Mouse (Mus musculus) liver, adult (tissue): ENCODE data around the gene Sdad1.

ENCODE experiments used
- GATA4 ChIP-seq: IDR thresholded peaks from 2 replicates; pipeline ENCODE4 v1.6.1; 2014; ENCODE audit warnings: mild to moderate bottlenecking, low read length; ENCODE audit not compliant: insufficient replicate concordance

Sdad1 gene

GRCm38 (mm10) chr5:92322612-92323011, 12.3 kb upstream of the Sdad1 start:
- TF ChIP-seq GATA4 = no peak

DNA sequence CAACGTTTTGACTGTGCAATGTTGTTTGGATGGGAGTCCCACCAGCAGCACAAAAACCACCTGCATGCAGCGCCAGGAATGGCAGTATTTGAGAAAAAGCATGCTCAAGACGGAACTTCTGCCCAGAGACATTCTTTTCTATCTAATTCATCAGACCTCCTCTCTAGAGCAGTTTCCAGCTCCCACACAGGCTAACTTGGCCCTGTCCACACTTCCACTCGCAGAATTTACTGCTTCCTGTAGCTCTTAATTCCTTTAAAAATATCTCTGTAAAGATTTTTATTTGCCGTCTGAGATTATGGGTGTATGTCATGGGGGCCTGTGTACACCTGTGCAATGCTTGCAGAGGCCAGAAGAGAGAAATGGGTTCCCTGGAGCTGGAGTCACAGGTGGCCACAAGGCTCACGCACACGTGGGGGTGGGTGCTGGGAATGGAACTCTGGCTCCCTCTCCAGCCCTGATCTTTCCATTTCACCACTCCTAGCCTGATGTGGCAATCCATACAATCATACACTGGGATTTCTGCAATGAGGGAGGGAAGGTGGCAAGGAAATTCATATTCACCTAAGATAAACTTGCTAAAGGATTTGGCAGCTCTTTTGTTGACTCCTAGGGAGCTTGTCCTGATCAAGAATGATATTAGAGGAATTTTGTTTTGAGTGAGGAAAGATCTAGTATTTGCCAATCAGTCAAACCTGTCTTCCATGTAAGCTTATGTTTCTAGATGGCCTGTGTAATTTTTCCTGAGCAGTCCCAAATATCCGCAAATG, 11.5 kb upstream of the Sdad1 start:
- no peak for TF ChIP-seq GATA4

- no peak for TF ChIP-seq GATA4
Measured at GRCm38 (mm10) chr5:92318596-92318995, 8.3 kb upstream of the Sdad1 start.

GRCm38 (mm10) chr5:92318119-92318518, 7.8 kb upstream of the Sdad1 start:
- no peak for TF ChIP-seq GATA4

DNA sequence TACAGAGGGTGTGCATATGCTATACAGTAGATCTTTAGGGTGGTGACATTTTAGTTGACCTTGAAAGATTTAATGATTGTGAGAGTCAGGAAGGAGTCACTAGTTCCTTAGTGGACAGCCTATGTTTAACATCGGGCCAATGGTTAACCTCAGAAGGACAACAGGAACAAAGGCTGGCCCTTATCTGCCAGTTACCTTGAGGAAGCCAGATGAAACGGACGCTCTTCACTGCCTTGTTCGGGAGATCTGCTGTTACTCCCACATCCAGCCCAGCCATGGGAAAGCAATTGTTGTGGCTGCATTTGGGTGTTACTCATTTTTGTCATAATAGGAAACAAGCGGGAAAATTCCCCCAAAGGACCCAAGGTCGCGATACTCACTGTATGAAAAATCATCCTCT, 3.5 kb upstream of the Sdad1 start:
- no peak for TF ChIP-seq GATA4

- TF ChIP-seq GATA4 = no peak
Measured at GRCm38 (mm10) chr5:92312046-92312715, 1.9 kb upstream of the Sdad1 start.

- TF ChIP-seq GATA4 = no peak
Measured at GRCm38 (mm10) chr5:92304291-92304690, 6.0 kb downstream of the Sdad1 start.

DNA sequence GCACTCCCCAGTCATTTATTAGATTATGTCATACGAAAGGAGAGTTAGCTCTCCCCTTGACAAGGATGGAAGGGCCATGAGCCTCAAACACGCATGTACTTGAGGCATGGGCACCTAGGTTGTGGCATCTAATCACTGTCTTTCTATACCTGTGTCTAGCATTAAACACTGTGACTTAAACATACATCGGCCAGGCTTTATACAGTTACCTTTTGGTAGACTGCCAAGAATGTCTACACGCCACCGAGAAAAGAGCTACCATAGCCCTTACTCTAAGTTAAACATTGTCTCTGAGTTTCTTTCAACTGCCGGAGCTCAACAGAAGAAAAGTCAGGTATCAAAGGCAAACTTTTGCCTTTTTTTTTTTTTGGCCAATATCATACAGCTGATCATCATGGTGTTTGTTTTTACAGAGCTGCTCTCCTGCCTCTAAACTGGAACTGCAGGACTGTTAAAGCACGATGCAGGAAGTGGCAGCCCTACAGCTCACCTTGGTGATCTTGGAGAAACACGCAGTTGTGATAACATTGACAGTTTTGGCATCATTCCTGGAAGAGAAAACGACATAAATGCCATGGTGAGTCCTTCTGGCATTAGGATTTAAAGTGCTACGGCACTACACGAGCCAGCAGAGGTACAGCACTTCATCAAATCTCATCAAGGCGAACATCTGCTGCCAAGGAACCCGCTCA, 8.0 kb downstream of the Sdad1 start:
- TF ChIP-seq GATA4 = no peak

- no peak for TF ChIP-seq GATA4
Measured at GRCm38 (mm10) chr5:92294525-92294924, 15.8 kb downstream of the Sdad1 start.

- TF ChIP-seq GATA4 = no peak
Measured at GRCm38 (mm10) chr5:92291652-92292414, 18.4 kb downstream of the Sdad1 start.

- TF ChIP-seq GATA4 = no peak
Measured at GRCm38 (mm10) chr5:92287840-92288239, 22.4 kb downstream of the Sdad1 start.

- TF ChIP-seq GATA4 = no peak
Measured at GRCm38 (mm10) chr5:92283107-92283506, 27.2 kb downstream of the Sdad1 start.

DNA sequence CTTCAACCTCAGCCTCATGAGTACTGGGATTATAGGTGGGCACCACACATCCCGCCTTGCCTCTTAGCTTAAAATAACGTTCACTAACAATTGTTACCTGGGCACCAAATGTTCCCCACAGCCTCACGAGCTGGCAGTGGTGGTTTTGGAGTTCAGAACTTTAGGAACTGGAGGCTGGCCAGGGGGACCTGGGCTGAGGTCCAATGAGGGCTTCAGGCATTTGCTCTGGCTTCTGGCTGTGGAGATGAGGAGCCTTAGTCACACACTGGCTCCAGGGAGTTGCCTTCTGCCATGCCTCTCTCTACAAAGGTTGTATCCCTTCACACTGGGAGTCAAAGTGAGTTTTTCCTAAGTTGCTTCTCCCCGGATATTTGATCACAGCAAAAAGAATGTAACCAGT, 27.7 kb downstream of the Sdad1 start:
- TF ChIP-seq GATA4 = no peak

DNA sequence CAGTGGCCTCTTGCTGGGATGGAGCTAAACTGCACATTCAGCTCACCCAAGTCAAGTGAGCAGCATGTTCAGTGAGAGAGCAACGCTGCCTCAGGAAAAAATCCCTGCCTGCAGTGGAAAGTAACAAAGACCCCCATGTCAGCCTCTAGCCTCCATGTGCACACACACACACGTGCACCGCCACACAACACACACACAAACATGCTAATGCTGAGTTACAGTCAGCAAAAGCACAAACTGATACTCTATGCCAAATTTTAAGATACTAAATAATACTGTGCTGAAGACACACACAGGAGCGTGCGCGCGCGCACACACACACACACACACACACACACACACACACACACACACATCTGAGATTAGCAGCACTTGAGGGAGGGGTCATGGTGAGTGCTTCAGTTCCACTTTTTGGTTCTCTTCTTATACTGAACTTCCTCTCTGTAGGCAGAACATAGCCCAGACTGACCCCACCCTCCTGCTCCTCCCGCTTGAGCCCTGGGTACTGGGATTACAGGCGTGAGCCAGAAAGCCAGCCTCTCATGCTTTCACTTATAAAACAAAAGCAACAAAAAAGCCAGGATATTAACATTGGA, 31.2 kb downstream of the Sdad1 start:
- no peak for TF ChIP-seq GATA4
